Mouse (Mus musculus) brain, adult 10 weeks (tissue): ENCODE results near the gene Zfp598. TPM values are rescaled to one million over a fixed set of nuclear protein-coding genes. Genes with fewer than 3 reads are reported as not detected.

ENCODE experiments used
- polyA plus RNA-seq: library from polyadenylated mRNA; stranded (reverse); fragments of 350-450 nt; fragmentation: Illumina TruSeq; extraction: RNeasy Lipid Tissue Mini Kit (QIAGEN cat#74804); gene quantifications from one replicate; pipeline ENCODE4 v1.2.3, GENCODE M21; 2015; ENCODE audit warnings: low read depth, low replicate concordance

Zfp598 gene
- 31.2 TPM for polyA plus RNA-seq

DNA sequence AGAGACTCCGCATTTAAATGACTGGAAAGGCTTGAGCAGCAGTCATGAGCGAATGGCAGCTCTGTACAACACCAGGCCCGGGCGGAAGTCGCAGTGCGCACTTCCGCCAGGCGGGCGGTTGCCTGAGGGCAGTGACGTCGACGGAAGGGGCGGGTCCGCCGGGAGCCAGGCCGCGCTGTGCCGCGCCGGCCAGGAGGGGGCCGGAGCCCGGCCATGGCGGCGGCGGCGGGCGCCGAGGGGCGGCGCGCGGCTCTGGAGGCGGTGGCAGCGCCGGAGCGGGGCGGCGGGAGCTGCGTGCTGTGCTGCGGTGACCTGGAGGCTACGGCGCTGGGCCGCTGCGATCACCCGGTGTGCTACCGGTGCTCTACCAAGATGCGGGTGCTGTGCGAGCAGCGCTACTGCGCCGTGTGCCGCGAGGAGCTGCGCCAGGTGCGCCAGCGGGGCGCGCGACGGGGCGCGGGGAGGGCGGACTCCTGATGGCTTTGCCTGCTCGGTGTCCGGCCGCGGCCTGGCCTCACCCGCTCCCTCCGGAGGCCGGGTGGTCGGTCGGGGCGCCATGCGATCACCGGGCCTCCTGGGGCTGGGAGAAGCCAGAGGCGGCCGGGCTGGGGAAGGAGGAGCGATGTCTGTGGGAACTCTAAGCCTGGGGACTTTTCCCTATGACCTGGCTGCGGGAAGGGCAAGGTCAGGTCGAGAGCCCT lies at the start of gene Zfp598:
Gene Zfp598 (plus strand): TSS at position 143 of the 701 bp plus-strand sequence.

DNA sequence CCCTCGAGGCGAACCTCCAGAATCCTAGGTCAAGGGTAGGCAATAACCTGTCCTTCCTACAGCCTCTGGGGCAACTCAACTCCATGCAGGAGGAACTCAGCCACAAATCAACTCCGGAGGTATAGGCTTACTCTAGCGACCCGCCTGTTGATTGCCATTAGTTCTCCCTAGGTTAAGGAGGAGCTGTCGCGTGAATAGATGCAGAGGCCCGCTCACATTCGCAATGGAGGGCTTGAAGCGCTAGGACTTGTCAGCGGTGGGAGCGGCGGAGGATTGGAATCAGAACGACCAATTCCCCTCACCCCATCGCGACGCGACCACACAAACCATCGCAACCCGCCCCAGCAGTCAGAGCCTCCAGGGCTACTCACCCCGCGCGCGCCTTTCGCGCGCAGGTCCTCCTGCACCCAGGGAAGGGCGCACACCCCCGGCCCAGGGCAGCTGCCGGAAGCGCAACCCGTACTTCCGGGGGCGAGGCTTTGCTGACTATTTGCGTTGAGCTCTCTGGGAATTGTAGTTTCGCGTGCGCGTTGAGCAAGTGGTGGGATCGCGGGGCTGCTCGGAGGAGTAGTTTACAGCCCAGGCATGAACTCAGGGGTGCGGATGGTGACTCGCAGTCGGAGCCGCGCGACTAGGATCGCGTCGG lies 37.2 kb upstream of the Zfp598 start, which contains the start of the genes Tsc2 and Nthl1:
Gene Tsc2 (minus strand): TSS at position 464 of the 646 bp plus-strand sequence.
Gene Nthl1 (plus strand): TSS at position 514 of the 646 bp plus-strand sequence.

DNA sequence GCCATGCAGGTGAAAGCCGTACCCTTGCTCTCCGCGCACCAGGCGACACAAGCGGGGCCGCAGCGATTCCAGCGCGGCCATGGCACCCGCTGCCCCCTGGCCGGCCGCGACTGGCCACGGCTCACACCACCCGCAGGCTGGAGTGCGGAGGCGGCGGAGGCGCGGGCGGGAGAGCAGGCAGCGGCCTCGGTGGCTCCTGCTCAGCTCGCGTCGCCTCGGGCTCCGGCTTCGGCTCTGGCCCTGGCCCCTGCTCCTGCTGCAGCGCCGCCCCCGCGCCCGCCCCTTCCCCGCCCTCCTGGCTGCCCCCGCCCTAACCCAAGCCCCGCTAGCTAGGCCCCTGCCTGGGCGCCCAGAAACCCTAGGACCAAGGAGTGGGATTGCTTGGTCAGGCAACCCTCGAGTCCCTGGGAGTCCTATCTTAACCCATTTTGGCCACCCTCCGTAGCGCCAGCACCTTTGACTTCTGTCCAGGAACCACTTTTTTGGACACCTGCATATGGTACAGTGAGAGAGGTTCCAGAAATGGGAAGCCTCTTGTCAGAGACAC lies 19.3 kb upstream of the Zfp598 start, which contains the start of gene Slc9a3r2:
Gene Slc9a3r2 (minus strand): TSS at position 258 of the 547 bp plus-strand sequence.

DNA sequence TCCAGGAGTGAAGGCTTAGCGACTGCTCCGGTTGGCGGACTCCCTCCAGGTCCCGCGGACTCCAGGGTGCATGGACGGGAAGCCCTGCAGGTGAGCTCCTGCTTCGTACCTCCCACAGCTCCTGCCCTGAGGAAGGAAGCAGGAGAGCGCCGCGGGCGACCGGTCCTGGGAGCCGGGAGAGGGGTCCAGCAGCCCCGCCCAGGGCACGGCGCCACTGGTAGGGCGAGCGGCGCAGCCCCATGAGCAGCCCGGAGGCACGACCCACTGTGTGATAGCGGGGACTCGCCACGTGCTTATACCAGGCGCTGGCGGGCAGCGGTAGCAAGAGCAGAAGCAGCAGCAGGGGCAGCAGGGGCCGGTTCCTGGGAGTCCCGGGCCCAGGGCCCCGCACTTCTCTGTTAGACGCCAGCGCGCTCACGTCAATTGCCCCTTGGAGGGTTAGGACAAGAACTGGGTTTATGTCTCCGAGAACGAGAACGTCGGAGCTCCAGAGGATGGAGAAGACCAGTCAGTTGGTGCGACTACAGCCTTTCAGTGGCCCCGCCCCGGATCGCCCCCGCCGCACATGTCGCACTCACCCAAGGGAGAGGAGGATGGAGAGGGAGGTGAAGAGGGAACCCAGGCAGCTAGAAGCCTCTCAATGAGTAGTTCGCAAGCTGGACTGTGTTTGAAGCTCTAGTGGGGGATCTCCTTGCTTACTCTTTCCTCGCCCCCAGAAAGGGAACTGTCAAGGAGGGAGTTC lies 11.3 kb upstream of the Zfp598 start, which contains the start of gene Npw:
Gene Npw (minus strand): TSS at position 441 of the 742 bp plus-strand sequence.

DNA sequence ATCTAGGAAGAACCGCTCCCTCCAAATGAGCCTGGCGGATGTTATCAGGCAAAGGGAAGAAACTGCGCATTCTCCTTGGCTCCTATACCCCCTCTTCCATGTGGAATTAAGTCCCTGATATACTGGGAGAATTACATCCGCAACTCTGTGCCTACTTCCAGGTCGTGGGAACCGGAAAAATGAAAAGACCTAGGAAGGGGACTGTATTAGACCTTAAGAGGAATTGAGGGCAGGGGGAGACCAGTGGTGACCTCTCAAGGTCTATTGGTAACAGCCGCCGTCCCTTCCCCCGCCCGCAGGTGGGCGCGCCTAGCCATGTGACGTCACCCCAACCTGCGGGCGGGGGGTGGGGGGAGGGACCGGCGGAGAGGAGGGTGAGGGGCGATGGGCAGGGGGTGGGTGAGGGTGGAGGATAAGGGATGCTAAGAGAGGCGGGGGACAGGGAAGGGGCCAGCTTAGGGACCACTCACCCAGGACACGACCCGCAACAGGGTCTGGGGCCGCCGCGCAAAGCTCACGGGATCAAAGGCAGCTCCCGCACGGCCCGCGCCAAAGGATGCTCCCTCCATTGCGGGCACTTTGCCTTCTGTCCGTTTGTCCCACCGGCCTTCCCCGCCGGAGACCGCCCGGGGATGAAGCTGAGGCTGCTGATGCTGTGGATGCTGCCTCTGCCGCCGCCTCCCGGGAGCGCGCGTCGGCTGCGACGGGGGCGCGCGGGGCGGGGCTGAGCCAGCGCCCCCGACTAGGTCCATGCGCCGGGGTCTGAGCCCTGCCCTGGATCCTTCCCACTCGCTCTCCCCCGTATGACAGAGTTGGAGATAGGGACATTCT lies 20.0 kb downstream of the Zfp598 start, which contains the start of gene Syngr3:
Gene Syngr3 (minus strand): TSS at position 705 of the 831 bp plus-strand sequence.

DNA sequence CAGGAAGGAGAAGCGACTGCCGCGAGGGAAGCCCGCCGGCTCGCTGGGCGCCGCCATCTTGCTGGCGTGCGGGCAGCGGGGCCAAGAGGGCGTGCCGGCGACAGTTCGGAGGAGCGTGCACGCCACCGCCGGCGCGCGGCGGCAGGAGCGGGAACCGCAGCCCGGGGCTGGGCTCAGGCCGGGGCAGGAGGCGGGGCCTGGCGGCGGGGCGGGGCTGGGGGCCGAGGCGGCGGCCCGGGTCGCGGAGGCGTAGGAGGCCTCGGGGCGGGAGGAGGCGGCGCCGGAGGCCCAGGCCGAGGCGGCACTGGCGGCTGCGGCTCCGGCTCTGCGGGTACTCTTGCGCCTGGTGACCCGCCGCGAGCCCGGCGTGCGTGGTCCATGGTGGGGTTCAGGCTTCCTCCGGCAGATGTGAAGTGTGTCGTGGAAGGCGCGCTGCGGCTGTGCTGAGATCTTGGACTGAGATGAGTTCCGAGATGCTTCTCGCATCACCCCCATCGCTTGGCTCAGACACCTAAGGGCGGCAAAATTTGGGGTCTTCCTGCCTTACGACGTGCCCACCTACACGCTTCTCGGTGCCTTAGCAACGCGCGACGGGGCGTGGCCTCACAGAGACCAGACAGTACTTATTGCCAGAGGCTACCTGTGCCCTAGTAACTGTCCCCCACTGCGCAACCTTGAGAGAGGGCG lies 26.7 kb downstream of the Zfp598 start, which contains the start of the genes Gfer and Noxo1:
Gene Gfer (minus strand): TSS at position 146 of the 687 bp plus-strand sequence.
Gene Noxo1 (plus strand): TSS at position 224 of the 687 bp plus-strand sequence.

DNA sequence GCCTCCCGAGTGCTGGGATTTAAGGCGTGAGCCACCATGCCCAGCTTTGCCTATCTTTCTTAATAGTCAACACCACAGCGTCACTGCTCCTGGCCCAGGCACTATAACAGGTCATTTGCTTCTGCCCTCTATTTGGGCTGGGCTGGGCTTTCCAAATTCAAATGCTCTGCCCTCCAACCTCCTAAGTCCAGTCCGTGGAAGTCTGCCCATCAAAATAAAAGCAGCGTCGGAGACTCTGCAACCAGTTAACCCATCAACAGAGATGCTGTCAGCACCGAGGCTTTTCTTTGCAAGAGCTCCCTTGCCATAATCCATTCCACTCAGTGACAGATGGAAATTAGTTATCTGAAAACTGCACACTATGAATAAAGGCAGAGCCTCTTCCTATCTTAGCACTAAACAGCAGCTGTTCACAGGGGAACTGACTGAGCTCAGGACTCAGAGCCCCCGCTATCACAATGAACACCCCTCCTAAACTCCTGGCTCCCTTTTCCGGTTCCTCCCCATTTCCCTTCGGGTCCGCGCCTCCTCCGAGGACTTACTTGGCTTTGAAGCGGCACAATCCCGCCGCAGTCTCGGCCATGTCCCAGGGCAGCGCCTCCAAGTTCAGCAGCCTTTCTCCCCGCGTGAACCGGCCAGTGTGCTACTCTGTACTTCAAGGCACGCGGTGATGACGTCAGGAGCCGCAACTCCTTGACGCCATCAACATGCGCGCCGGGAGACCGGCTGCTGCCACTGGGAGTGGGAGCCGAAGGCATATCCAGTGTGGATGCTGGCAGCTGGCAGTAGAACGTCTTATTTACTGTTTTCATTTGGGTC lies 37.7 kb downstream of the Zfp598 start, which contains the start of gene Tbl3:
Gene Tbl3 (minus strand): TSS at position 679 of the 819 bp plus-strand sequence.

DNA sequence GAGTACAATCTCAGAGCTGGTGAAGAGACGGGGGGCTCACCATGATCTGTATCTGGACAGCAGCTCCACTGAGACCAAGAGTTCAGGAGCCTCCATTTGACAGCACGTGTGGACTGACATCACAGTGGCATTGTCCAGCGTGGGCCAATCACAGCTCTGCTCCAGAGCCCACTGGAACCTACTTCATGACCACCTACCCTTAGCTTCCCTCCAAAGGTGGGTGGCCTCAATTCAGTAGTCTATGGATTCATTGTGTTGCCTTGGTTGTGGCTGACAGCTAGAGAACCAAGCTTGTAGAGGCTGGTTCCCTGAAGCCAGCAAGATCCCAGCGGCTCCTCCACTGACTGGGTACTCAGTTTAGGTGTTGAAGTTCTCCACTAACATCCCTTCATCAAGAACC lies 48.5 kb downstream of the Zfp598 start, which contains the start of the genes Rnf151 and Rps2:
Gene Rnf151 (minus strand): TSS at position 121 of the 400 bp plus-strand sequence.
Gene Rps2 (plus strand): TSS at position 174 of the 400 bp plus-strand sequence.

DNA sequence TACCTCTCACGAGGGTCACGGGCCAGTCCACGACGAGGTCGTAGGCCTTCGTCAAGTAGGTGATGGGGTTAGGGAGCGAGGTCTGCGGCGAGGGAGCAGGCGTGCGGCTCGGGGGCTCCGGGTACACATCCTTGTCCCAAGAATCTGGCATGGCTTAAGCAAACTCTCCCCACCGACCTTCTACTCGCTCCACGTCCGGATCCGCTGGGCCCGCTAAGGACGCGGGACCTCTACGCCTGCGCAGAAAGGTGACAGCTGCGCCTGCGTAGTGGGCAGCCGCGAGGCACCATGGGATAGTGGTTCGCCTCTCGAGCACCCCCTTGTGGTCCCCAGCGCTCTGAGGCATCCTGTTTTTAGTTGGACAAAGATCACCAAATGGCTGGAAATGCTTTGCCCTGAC lies 54.7 kb downstream of the Zfp598 start, which contains the start of gene Ndufb10:
Gene Ndufb10 (minus strand): TSS at position 295 of the 400 bp plus-strand sequence.

DNA sequence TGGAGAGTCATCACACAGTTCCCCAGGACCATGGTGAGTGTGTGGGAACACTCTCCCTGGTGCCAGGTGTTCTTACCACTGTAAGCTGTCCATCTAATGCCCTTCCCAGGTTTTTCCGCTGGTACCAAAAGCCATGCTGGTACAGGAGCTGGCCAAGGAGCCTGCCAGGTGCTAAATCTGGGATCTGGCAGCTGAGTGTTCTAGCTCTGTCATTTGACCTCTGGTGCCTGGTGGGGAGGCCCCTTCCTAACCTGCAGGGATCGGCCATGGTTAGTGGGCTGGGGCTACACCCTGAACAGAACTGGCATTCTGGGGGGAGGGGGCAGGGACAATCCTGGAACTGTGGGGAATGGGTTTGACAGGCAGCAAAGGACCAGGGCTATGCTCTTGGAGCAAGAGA lies 58.1 kb downstream of the Zfp598 start, which contains the start of gene Rpl3l:
Gene Rpl3l (plus strand): TSS at position 203 of the 400 bp plus-strand sequence.

Other genes with a start within 250 kb of the Zfp598 start
- 37.9 TPM for gene Eci1, start 243.0 kb upstream of the Zfp598 start, polyA plus RNA-seq
- 8.0 TPM for gene Dnase1l2, start 226.6 kb upstream of the Zfp598 start, polyA plus RNA-seq
- 26.5 TPM for gene E4f1, start 199.4 kb upstream of the Zfp598 start, polyA plus RNA-seq
- 68.9 TPM for gene Pgp, start 199.3 kb upstream of the Zfp598 start, polyA plus RNA-seq
- gene Bricd5, start 195.8 kb upstream of the Zfp598 start, polyA plus RNA-seq: 1.0 TPM
- gene Mlst8, start 190.6 kb upstream of the Zfp598 start, polyA plus RNA-seq: 41.6 TPM
- 78.2 TPM for gene Caskin1, start 181.1 kb upstream of the Zfp598 start, polyA plus RNA-seq
- gene Traf7, start 141.7 kb upstream of the Zfp598 start, polyA plus RNA-seq: 80.2 TPM
- gene Rab26, start 135.5 kb upstream of the Zfp598 start, polyA plus RNA-seq: 59.9 TPM
- 45.2 TPM for gene Pkd1, start 119.9 kb upstream of the Zfp598 start, polyA plus RNA-seq
- 97.7 TPM for gene Tsc2, start 37.1 kb upstream of the Zfp598 start, polyA plus RNA-seq
- 9.6 TPM for gene Nthl1, start 37.0 kb upstream of the Zfp598 start, polyA plus RNA-seq
- gene Slc9a3r2, start 19.4 kb upstream of the Zfp598 start, polyA plus RNA-seq: 49.3 TPM
- not detected for gene Npw, start 11.2 kb upstream of the Zfp598 start, polyA plus RNA-seq
- gene Syngr3, start 20.3 kb downstream of the Zfp598 start, polyA plus RNA-seq: 193 TPM
- gene Gfer, start 26.5 kb downstream of the Zfp598 start, polyA plus RNA-seq: 22.1 TPM
- 3.3 TPM for gene Noxo1, start 26.5 kb downstream of the Zfp598 start, polyA plus RNA-seq
- 28.6 TPM for gene Tbl3, start 38.0 kb downstream of the Zfp598 start, polyA plus RNA-seq
- not detected for gene Rnf151, start 48.4 kb downstream of the Zfp598 start, polyA plus RNA-seq
- gene Rps2, start 48.4 kb downstream of the Zfp598 start, polyA plus RNA-seq: 796 TPM
- gene Ndufb10, start 54.8 kb downstream of the Zfp598 start, polyA plus RNA-seq: 517 TPM
- gene Rpl3l, start 58.1 kb downstream of the Zfp598 start, polyA plus RNA-seq: 1.1 TPM
- gene Msrb1, start 67.0 kb downstream of the Zfp598 start, polyA plus RNA-seq: 54.9 TPM
- not detected for gene Hs3st6, start 83.3 kb downstream of the Zfp598 start, polyA plus RNA-seq
- gene Meiob, start 134.6 kb downstream of the Zfp598 start, polyA plus RNA-seq: not detected
- 182 TPM for gene Hagh, start 170.5 kb downstream of the Zfp598 start, polyA plus RNA-seq
- gene Fahd1, start 180.7 kb downstream of the Zfp598 start, polyA plus RNA-seq: 30.6 TPM
- not detected for gene Igfals, start 196.3 kb downstream of the Zfp598 start, polyA plus RNA-seq
- 42.4 TPM for gene Nubp2, start 216.7 kb downstream of the Zfp598 start, polyA plus RNA-seq
- gene Spsb3, start 217.0 kb downstream of the Zfp598 start, polyA plus RNA-seq: 74.8 TPM
- 29.7 TPM for gene Eme2, start 225.4 kb downstream of the Zfp598 start, polyA plus RNA-seq
- gene Mrps34, start 225.4 kb downstream of the Zfp598 start, polyA plus RNA-seq: 84.8 TPM
- gene Nme3, start 226.8 kb downstream of the Zfp598 start, polyA plus RNA-seq: 78.4 TPM